Mouse (Mus musculus) limb, embryonic 11.5 days (tissue): Measurements from ENCODE around the gene Slamf9. TPM values are rescaled to one million over a fixed set of nuclear protein-coding genes. Genes with fewer than 3 reads are reported as not detected.

Experiments
- ATAC-seq: fragments of 200-750 bp; cut with Nextera tagmentation; 2 replicates; pipeline ENCODE4 v1.8.0; 2017; ENCODE audit warnings: low read depth; ENCODE audit not compliant: insufficient number of reproducible peaks, low FRiP score, low TSS enrichment
- DNase-seq: peaks from one replicate; pipeline ENCODE4 v3.0.0-alpha.2; 2015; ENCODE audit warnings: low spot score
- H3K27ac ChIP-seq: fragments of 300-500 bp; sonication (generic); replicated peaks from 2 replicates; pipeline ENCODE4 v1.5.1; 2014; ENCODE audit warnings: low read depth, mild to moderate bottlenecking, low read length
- H3K27me3 ChIP-seq: fragments of 300-500 bp; sonication (generic); 2 replicates; pipeline ENCODE4 v1.6.1; 2014; ENCODE audit warnings: mild to moderate bottlenecking, low read length, mixed read lengths; ENCODE audit not compliant: control insufficient read depth, insufficient read depth
- H3K36me3 ChIP-seq: fragments of 300-500 bp; sonication (generic); 2 replicates; pipeline ENCODE4 v1.6.1; 2014; ENCODE audit warnings: mild to moderate bottlenecking, low read length, moderate library complexity, mixed read lengths; ENCODE audit not compliant: control insufficient read depth, insufficient read depth
- H3K4me1 ChIP-seq: fragments of 300-500 bp; sonication (generic); 2 replicates; pipeline ENCODE4 v1.6.1; 2014; ENCODE audit warnings: low read length, mixed read lengths; ENCODE audit not compliant: control insufficient read depth, insufficient read depth
- H3K4me2 ChIP-seq: fragments of 300-500 bp; sonication (generic); 2 replicates; pipeline ENCODE4 v1.6.1; 2014; ENCODE audit warnings: low read depth, mild to moderate bottlenecking, moderate library complexity; ENCODE audit not compliant: severe bottlenecking
- H3K4me3 ChIP-seq: fragments of 300-500 bp; sonication (generic); 2 replicates; pipeline ENCODE4 v1.5.1; 2014; ENCODE audit warnings: low read depth, low read length
- H3K9ac ChIP-seq: fragments of 300-500 bp; sonication (generic); 2 replicates; pipeline ENCODE4 v1.6.1; 2014; ENCODE audit warnings: mild to moderate bottlenecking, low read length
- H3K9me3 ChIP-seq: fragments of 300-500 bp; sonication (generic); 2 replicates; pipeline ENCODE4 v1.6.1; 2016; ENCODE audit warnings: low read length; ENCODE audit not compliant: control insufficient read depth
- WGBS: fragments of 180-500 bp; shearing (Covaris S2); extraction: QIAGEN DNeasy Blood & Tissue Kit; methylation state at CpG from one replicate; pipeline ENCODE4 v1.1.7; 2014; 5-methylcytosine and 5-hydroxymethylcytosine counted together
- polyA plus RNA-seq: library from polyadenylated mRNA; unstranded; fragments of >200 nt; fragmentation: Nextera tagmentation; extraction: Ambion mirVana; gene quantifications from 2 replicates; pipeline ENCODE4 v1.2.1, GENCODE M21; 2014

Slamf9 gene
- polyA plus RNA-seq, 1 experiment from 2014 or later: 0.25 TPM

DNA sequence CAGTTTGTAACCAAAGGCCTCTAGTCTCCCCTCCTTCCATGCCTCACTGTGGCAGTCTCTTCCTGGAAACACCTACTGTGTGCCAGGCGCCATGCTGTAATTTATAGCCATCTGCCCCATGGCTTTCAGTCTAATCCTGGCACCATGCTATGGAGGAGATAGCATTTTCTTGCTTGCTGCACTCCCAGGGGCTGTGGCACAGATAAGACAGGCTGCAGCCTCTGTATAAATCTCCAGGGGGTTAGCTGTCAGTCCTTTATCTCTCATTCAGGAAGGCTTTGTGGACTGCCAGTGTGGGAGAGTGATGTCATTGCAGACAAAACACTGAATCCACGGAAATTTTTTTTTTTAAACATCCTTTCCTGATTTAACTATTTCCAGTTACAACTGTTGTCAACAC lies 33.0 kb downstream of the Slamf9 start:
- H3K4me3 ChIP-seq: no peak overlapping the region
- ATAC-seq: no peak

DNA sequence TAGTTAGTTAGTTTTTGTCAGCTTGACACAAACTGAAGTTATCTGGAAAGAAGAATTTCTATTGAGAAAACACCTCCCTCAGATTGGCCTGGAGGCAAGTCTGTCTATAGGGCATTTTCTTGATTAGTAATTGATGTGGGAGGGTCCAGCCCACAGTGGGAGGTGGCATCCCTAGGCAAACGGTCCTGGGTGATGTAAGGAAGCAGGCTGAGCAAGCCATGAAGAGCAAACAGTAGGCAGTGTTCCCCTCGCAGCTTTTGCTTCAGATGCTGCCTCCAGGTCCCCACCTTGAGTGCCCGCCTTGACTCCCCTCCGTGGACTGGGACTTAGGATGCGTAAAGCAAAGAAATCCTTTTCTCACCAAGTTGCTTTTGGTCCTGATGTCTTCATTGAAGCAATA lies 34.1 kb downstream of the Slamf9 start:
- Histone ChIP-seq H3K4me1 (0 out of 2 replicates have a peak, but pooled peaks cover 2% of the 10 kb centered on the region), H3K9ac (no peak overlapping the region), H3K4me3 (no peak overlapping the region), H3K27me3 (no peaks in the 10 kb centered on the region), H3K27ac (no peak overlapping the region), H3K9me3 (no peaks in the 10 kb centered on the region), H3K36me3 (no peaks in the 10 kb centered on the region), H3K4me2 (no peak overlapping the region)
- WGBS: 77% methylated on average over 5 of the region's 5 CpGs
- DNase-seq: no peak
- no peak for ATAC-seq

More for the DNA sequence above, 33.0 kb downstream of the Slamf9 start:
- no peak for DNase-seq
- Histone ChIP-seq H3K9ac (no peak overlapping the region), H3K4me1 (peaks cover 8% of the 10 kb centered on the region), H3K36me3 (no peaks in the 10 kb centered on the region), H3K4me2 (no peak overlapping the region), H3K27ac (no peak overlapping the region), H3K27me3 (no peaks in the 10 kb centered on the region), H3K9me3 (no peaks in the 10 kb centered on the region)
- WGBS: 69% methylated on average over 2 of the region's 2 CpGs

DNA sequence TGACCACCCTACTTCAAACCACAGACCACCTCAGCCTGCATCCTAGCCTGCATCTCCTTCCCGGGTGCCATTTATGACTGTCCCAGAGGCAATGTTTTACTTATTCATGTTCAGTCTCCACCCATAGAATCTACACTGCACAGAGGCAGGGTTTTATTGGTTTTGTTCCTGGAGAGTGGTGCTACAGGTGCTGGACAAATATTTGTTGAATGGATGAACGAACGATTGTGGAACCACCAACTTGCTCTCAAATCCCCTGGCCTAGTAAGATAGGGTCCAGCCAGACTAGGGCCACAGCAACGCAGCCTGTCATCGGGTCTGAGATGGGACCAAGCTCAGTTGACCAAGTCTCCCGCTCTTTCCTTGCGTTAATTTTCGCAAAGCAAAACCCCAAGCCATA lies 34.8 kb downstream of the Slamf9 start:
- WGBS: 55% methylated on average over 8 of the region's 8 CpGs
- ATAC-seq: no peak
- H3K4me2 ChIP-seq: no peak overlapping the region

DNA sequence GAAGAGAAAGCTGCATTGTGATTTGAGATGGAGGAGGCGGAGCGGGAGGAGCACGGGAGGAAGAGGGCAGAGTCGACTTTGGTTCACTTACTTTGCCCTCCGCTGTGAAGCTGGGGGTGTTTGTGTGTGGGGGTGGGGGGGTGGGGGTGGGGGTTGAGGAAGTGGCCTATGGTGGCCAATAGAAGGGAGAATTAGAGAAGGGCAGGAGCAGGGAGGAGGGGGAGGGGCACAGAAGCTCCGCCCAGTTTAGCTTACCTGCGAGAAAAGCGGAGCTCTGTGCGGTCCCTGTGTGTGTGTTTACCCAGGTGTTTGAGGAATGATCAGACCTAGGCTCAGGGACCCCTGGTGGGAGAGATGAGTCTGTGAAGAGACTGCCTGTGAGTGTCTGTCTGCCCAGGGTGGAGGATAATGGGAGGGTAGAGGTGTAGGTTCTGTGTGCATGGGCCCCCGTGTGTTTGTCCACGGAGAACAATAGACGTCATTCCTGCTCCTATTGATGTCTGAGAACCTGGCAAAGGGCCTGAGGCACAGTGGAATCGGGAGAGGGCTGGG lies 35.3 kb downstream of the Slamf9 start:
- 29% methylated on average over 13 of the region's 13 CpGs for WGBS
- Histone ChIP-seq H3K27ac (no peak overlapping the region), H3K36me3 (no peaks in the 10 kb centered on the region), H3K27me3 (no peaks in the 10 kb centered on the region), H3K4me1 (0 out of 2 replicates have a peak, but pooled peaks cover 2% of the 10 kb centered on the region), H3K4me2 (no peak overlapping the region), H3K4me3 (no peak overlapping the region), H3K9ac (no peak overlapping the region), H3K9me3 (no peaks in the 10 kb centered on the region)
- no peak for DNase-seq
- ATAC-seq: no peak

More for the DNA sequence above, 34.8 kb downstream of the Slamf9 start:
- DNase-seq: no peak
- Histone ChIP-seq H3K27ac (no peak overlapping the region), H3K36me3 (no peaks in the 10 kb centered on the region), H3K4me3 (no peak overlapping the region), H3K4me1 (0 out of 2 replicates have a peak, but pooled peaks cover 2% of the 10 kb centered on the region), H3K9ac (no peak overlapping the region), H3K27me3 (no peaks in the 10 kb centered on the region), H3K9me3 (no peaks in the 10 kb centered on the region)

DNA sequence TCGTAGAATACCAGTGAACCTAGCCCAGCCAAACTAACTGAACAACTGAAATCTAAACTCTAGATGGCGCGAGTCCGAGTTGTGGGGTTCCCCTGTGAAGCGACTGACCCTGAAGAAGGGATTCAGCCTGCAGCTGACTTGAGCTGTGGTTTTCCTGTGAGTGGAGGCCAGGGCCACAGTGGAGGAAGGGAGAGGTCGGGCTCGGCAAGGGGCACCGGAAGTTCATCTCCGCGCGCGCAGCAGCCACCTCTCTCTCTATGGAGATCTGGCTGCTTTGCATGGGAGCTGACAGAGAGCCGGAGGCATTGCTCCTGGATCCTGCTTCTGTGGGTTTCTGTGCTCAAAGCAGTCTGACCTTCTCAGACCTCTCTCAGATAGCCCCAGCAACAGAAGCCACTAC lies 37.8 kb downstream of the Slamf9 start:
- H3K4me1 ChIP-seq: 0 out of 2 replicates have a peak, but pooled peaks cover 2% of the 10 kb centered on the region
- H3K27ac ChIP-seq: no peak overlapping the region
- H3K4me3 ChIP-seq: no peak overlapping the region
- ATAC-seq (no peak), DNase-seq (peak; percentile 47)
- H3K36me3 ChIP-seq: no peaks in the 10 kb centered on the region
- H3K27me3 ChIP-seq: no peaks in the 10 kb centered on the region
- H3K9ac ChIP-seq: 0 out of 2 replicates have a peak overlapping the region, but pooled peaks have one; percentile 9
- H3K4me2 ChIP-seq: peak overlapping the region; percentile 21; the same call in 1 of the 2 replicates
- 30% methylated on average over 13 of the region's 13 CpGs for WGBS
- no peaks in the 10 kb centered on the region for H3K9me3 ChIP-seq

DNA sequence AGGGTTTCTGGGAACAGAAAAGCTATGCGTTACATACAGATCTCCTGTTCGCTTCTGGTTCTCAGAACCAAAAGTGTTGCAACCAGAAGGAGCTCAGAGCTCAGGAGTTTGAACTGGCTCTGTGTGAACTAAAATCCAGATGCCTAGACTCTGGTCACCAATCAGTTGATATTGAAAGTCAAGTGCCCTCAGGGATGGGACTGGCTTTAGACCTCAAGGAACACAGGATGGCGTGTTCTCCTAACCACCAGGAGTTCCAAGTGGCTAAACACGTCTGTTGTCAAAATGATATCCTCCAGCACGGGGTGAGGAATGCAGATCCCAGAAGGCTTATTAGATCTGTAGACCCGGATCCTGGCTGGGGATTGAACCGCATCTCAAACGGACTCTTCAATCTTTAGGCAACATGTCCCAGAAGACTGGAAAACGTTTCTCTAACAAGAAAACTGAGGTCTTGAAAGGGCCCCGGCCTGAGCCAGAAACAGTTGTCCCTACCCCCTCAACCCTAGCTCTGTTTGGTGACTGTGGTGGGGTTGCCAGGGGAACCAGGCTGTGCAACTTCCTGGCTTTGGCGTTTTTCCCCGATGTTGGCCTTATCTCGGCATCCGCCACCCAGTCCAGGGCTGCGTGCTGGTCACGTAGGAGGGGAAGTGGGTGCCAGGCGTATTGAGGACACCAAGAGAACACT lies 38.5 kb downstream of the Slamf9 start:
- Histone ChIP-seq H3K4me2 (no peak overlapping the region; the same call in 1 of the 2 replicates), H3K9ac (no peak overlapping the region)

DNA sequence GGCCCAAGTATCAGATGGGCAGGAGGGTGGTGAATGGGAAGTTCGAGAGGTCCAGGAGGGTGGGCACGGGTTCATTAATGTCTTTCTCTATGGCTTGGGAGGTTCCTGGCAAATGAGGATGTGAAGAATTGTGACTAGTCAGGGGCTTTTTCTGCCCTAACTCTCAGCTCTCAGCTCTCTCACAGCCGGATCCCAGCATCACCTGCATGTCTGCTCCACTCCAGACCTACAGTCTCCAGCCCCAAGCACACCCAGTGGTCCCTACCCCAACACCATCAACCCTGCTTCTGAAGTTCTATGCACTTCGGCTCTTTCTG lies 39.0 kb downstream of the Slamf9 start:
- no peak overlapping the region for H3K4me2 ChIP-seq
- ATAC-seq (no peak), DNase-seq (no peak)
- 76% methylated on average over 4 of the region's 4 CpGs for WGBS
- H3K36me3 ChIP-seq: no peaks in the 10 kb centered on the region
- H3K4me3 ChIP-seq: no peak overlapping the region
- H3K27me3 ChIP-seq: no peaks in the 10 kb centered on the region
- H3K9me3 ChIP-seq: no peaks in the 10 kb centered on the region
- no peak overlapping the region for H3K27ac ChIP-seq
- H3K4me1 ChIP-seq: 0 out of 2 replicates have a peak, but pooled peaks cover 2% of the 10 kb centered on the region
- no peak overlapping the region for H3K9ac ChIP-seq

More for the DNA sequence above, 38.5 kb downstream of the Slamf9 start:
- DNase-seq (no peak), ATAC-seq (no peak)
- H3K27me3 ChIP-seq: no peaks in the 10 kb centered on the region
- H3K27ac ChIP-seq: no peak overlapping the region
- no peaks in the 10 kb centered on the region for H3K36me3 ChIP-seq
- H3K9me3 ChIP-seq: no peaks in the 10 kb centered on the region
- H3K4me1 ChIP-seq: 0 out of 2 replicates have a peak, but pooled peaks cover 2% of the 10 kb centered on the region
- 81% methylated on average over 17 of the region's 17 CpGs for WGBS
- no peak overlapping the region for H3K4me3 ChIP-seq

DNA sequence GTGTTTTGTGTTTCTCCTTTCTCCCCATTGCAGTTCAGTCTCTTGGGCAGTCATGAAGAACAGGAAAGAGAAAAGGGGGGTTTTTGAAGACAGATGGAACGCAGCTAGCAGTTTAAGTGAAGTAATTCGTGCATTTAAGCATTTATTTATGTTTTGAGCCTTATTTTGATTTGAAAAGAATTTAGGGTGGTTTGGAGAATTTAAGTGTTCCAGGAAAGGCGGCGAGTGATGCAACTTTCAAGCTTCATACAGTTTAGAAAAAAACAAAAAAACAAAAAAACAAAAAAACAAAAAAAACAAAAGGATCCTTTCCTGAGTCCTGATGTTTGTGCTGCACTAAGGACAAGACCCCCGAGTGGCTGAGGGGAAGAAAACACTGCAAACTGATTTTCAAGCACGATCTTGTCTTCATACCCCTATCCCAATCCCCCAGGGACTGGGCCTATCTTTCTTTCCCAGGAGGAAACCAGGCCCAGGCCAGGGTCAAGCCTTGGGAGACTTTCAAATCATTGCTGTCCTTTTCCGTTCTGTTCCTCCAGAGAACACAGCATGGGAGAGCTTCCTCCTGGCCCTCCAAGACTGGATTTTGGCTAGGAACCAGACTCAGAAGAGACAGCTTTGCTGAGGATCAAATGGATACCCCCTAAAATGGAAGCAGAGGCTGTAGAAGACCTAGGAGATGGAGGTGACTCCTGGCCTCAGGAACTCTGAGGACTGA lies 39.6 kb downstream of the Slamf9 start:
- 85% methylated on average over 7 of the region's 7 CpGs for WGBS
- no peak overlapping the region for H3K9ac ChIP-seq
- 0 out of 2 replicates have a peak, but pooled peaks cover 2% of the 10 kb centered on the region for H3K4me1 ChIP-seq
- no peaks in the 10 kb centered on the region for H3K36me3 ChIP-seq
- H3K27me3 ChIP-seq: no peaks in the 10 kb centered on the region
- H3K9me3 ChIP-seq: no peaks in the 10 kb centered on the region
- H3K27ac ChIP-seq: no peak overlapping the region
- H3K4me3 ChIP-seq: no peak overlapping the region
- DNase-seq: no peak
- H3K4me2 ChIP-seq: no peak overlapping the region
- no peak for ATAC-seq
